Mouse (Mus musculus): ENCODE results near the gene Rnf223. TPM values are rescaled to one million over a fixed set of nuclear protein-coding genes. Genes with fewer than 3 reads are reported as not detected.

Gene Rnf223
- total and polyA plus RNA-seq, 2 experiments from 2014 or later: 0.31 to 0.73 TPM

DNA sequence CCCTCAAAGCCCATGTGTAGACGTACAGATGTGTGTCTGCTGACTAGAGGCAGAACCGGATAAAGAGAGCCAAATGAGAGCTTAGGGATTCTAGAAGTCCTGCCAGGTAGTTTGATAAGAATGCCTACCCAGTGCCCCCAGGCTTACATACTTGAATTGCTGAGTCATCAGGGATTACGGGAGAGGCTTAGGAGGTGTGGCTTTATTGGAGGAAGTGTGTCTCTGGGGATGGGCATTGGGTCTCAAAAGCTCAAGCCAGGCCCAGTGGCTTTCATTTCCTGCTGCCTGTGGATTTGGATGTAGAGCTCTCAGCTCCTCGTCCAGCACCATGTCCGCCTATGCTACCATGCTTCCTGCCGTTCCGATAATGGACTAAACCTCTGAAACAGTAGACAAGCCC is 3.5 kb upstream of the Rnf223 start:
- H3K9me3 ChIP-seq (ENCODE audit: low read length): no peaks in the 10 kb centered on the region
- H3K4me3 ChIP-seq (ENCODE audit: low read length): no peak overlapping the region
- 89% methylated on average over 7 of the region's 7 CpGs for WGBS
- H3K4me2 ChIP-seq (ENCODE audit: low read depth, low read length): no peak overlapping the region
- no peaks in the 10 kb centered on the region for H3K4me1 ChIP-seq (ENCODE audit: insufficient read depth, low read length)
- no peaks in the 10 kb centered on the region for H3K27me3 ChIP-seq (ENCODE audit: insufficient read depth, low read length)
- H3K36me3 ChIP-seq (ENCODE audit: insufficient read depth, low read length): peaks cover 41% of the 10 kb centered on the region
- no peak for ATAC-seq
- TF ChIP-seq CTCF (IDR thresholded peaks at IDR 0.05; ENCODE audit: low read depth): no peak
- no peak overlapping the region for H3K9ac ChIP-seq (replicated peaks; ENCODE audit: low read length)
- DNase-seq (ENCODE audit: low spot score): no peak
- no peak overlapping the region for H3K27ac ChIP-seq

DNA sequence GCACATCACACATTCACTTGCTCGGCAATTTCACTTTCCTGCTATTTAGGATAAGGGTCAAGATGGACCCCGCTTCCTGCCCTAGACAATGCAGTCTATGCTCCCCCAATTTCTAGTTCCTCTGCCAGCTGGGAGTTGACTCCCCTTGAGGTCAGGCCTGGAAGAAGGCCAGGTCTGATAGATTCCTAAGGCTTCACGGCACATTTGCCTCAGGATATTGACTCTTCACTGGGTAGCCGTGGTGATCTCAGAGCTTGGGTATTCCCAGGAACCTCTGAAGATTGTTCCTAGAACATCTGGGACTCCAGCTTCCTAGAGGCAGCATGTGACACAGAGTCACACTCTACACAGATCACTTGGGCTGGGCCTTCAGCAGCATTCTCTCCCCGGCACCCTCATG is 1.6 kb upstream of the Rnf223 start:
- Histone ChIP-seq H3K27ac (no peak overlapping the region), H3K4me1 (ENCODE audit: insufficient read depth, low read length) (no peaks in the 10 kb centered on the region), H3K36me3 (ENCODE audit: insufficient read depth, low read length) (peaks cover 32% of the 10 kb centered on the region), H3K4me2 (ENCODE audit: low read depth, low read length) (no peak overlapping the region), H3K9me3 (ENCODE audit: low read length) (no peaks in the 10 kb centered on the region), H3K27me3 (ENCODE audit: insufficient read depth, low read length) (no peaks in the 10 kb centered on the region), H3K4me3 (ENCODE audit: low read length) (no peak overlapping the region), H3K9ac (replicated peaks; ENCODE audit: low read length) (no peak overlapping the region)
- 83% methylated on average over 5 of the region's 5 CpGs for WGBS
- ATAC-seq (no peak), DNase-seq (ENCODE audit: low spot score) (no peak)
- no peak for TF ChIP-seq CTCF (IDR thresholded peaks at IDR 0.05; ENCODE audit: low read depth)

DNA sequence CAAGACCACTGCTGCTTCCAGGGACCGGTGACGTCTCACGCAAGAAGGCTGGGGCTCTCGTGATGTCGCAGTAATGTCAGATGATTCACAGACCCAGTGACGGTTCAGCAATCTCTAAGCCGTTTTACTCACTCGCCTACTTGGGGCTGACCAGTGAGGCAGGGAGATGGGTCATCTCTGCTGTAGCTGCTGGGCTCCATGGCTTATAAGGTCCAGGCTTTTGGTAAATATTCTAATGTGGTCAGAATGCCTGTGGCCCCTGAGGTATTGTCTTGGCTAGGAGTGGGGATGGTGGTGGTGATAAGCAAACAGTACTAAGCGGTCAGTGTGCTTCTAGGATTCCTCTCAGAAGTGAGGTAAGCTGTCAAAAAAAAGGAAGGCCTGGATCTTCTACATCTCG is 627 bp downstream of the Rnf223 start:
- no peaks in the 10 kb centered on the region for H3K27me3 ChIP-seq (ENCODE audit: insufficient read depth, low read length)
- H3K9ac ChIP-seq (replicated peaks; ENCODE audit: low read length): no peak overlapping the region
- WGBS: 90% methylated on average over 10 of the region's 10 CpGs
- no peak overlapping the region for H3K4me3 ChIP-seq (ENCODE audit: low read length)
- H3K4me1 ChIP-seq (ENCODE audit: insufficient read depth, low read length): no peaks in the 10 kb centered on the region
- ATAC-seq: no peak
- DNase-seq (ENCODE audit: low spot score): no peak
- no peaks in the 10 kb centered on the region for H3K9me3 ChIP-seq (ENCODE audit: low read length)
- peaks cover 12% of the 10 kb centered on the region; the same call in 1 of the 2 replicates for H3K36me3 ChIP-seq (ENCODE audit: insufficient read depth, low read length)
- H3K4me2 ChIP-seq (ENCODE audit: low read depth, low read length): no peak overlapping the region
- no peak overlapping the region for H3K27ac ChIP-seq
- TF ChIP-seq CTCF (IDR thresholded peaks at IDR 0.05; ENCODE audit: low read depth): no peak

DNA sequence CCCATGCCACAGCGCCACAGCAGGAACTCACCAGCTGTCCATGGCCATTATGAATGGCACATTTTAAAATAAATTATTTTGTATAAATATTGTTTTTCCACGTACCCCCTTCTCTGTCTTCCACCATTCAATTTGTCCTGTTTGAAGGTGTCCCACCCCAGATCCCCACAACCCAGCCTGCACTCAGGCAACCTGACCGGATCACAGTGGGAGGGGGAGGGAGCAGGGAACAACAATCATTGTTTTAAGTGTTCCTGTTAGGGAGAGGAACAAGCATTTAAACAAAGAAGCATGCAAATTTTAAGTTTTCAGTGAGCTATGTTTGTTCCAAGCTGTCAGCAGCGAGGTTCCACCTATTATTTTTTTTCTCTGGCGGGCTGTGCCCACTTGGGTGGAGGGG is 3.0 kb downstream of the Rnf223 start:
- no peak for TF ChIP-seq CTCF (IDR thresholded peaks at IDR 0.05; ENCODE audit: low read depth)
- no peak overlapping the region for H3K9ac ChIP-seq (replicated peaks; ENCODE audit: low read length)
- no peak overlapping the region for H3K27ac ChIP-seq
- no peak overlapping the region for H3K4me3 ChIP-seq (ENCODE audit: low read length)
- H3K4me1 ChIP-seq (ENCODE audit: insufficient read depth, low read length): no peaks in the 10 kb centered on the region
- no peak overlapping the region for H3K4me2 ChIP-seq (ENCODE audit: low read depth, low read length)
- WGBS: 48% methylated on average over 5 of the region's 5 CpGs
- ATAC-seq: no peak
- no peaks in the 10 kb centered on the region for H3K9me3 ChIP-seq (ENCODE audit: low read length)
- no peaks in the 10 kb centered on the region for H3K27me3 ChIP-seq (ENCODE audit: insufficient read depth, low read length)
- H3K36me3 ChIP-seq (ENCODE audit: insufficient read depth, low read length): no peaks in the 10 kb centered on the region
- no peak for DNase-seq (ENCODE audit: low spot score)

DNA sequence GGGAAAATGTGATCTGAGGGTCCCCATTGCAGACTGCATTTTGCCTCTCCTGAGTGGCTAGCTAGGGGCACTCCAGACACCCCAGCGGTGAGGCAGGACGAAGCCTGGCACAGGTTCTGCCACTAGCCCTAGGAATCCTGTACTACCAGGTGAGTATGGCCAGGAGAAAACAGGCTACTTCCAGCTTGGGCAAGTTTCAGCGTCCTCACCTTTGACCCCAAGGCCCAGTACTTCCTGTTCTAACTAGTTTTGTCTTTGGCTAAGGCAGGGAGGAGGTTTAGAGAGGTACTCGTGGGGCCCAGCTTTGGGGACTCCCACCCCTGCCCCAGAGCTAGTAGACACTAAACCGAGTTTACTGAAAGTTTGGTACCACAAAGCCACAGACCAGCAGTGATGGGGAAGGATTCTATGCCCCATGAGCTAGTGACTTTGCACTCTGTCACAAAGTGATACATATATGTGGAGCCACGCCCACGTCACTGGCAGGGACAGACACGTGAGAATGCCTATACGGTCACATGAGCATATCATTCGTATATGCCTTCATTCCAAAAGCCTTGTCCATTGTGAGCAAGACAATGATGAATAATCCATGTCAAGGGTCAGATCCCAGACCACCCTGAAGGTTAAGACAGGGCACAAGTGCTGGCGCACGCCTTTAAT is 3.8 kb downstream of the Rnf223 start:
- Histone ChIP-seq H3K9ac (replicated peaks; ENCODE audit: low read length) (no peak overlapping the region), H3K36me3 (ENCODE audit: insufficient read depth, low read length) (no peaks in the 10 kb centered on the region), H3K27ac (no peak overlapping the region), H3K4me1 (ENCODE audit: insufficient read depth, low read length) (no peaks in the 10 kb centered on the region), H3K27me3 (ENCODE audit: insufficient read depth, low read length) (no peaks in the 10 kb centered on the region), H3K9me3 (ENCODE audit: low read length) (no peaks in the 10 kb centered on the region), H3K4me2 (ENCODE audit: low read depth, low read length) (no peak overlapping the region), H3K4me3 (ENCODE audit: low read length) (no peak overlapping the region)
- TF ChIP-seq CTCF (IDR thresholded peaks at IDR 0.05; ENCODE audit: low read depth): no peak
- DNase-seq (ENCODE audit: low spot score) (no peak), ATAC-seq (no peak)
- 75% methylated on average over 12 of the region's 12 CpGs for WGBS

DNA sequence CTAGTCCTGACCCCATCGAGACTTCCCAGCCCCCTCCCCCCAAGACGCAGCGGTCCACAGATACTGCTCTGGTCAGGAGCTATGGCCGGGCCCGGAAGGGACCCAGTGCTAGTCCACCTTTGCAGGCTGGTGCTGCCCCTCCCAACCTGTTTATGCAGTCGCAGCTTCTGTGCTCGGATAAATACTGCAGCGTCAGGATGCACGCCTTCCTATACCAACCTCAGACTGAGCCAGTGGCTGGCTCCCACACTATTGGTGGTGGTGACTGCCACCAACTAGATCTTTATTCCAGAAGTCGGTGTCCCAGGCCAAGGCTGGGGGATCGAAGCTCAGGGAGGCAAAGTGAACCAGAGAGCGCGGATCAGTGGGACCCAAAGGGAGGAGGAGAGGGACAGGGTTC is 4.8 kb downstream of the Rnf223 start:
- TF ChIP-seq CTCF (IDR thresholded peaks at IDR 0.05; ENCODE audit: low read depth): no peak
- H3K27me3 ChIP-seq (ENCODE audit: insufficient read depth, low read length): no peaks in the 10 kb centered on the region
- H3K36me3 ChIP-seq (ENCODE audit: insufficient read depth, low read length): no peaks in the 10 kb centered on the region
- DNase-seq (ENCODE audit: low spot score) (no peak), ATAC-seq (no peak)
- H3K4me1 ChIP-seq (ENCODE audit: insufficient read depth, low read length): no peaks in the 10 kb centered on the region
- H3K9me3 ChIP-seq (ENCODE audit: low read length): no peaks in the 10 kb centered on the region
- no peak overlapping the region for H3K4me3 ChIP-seq (ENCODE audit: low read length)
- H3K27ac ChIP-seq: no peak overlapping the region
- no peak overlapping the region for H3K4me2 ChIP-seq (ENCODE audit: low read depth, low read length)
- no peak overlapping the region for H3K9ac ChIP-seq (replicated peaks; ENCODE audit: low read length)
- WGBS: 89% methylated on average over 13 of the region's 13 CpGs

DNA sequence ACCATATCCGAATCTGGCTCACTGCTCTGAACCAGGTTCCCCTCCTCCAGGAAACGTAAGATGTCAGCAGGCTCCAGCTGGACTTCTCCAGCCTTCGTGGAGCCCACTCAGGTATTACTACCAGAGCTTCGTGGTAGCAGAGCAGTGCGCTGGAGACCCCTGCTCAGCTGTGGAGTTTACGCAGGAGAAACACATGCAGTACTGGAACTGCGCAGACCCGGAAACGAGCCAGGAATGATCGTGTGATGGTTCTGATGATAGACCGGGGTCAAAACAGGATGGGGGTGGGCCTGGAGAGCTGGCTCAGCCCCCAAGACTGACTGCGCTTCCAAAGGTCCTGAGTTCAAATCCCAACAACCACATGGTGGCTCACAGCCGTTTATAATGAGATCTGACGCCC is 5.5 kb downstream of the Rnf223 start:
- Histone ChIP-seq H3K27me3 (ENCODE audit: insufficient read depth, low read length) (no peaks in the 10 kb centered on the region), H3K9me3 (ENCODE audit: low read length) (no peaks in the 10 kb centered on the region), H3K4me3 (ENCODE audit: low read length) (no peak overlapping the region), H3K4me2 (ENCODE audit: low read depth, low read length) (no peak overlapping the region), H3K4me1 (ENCODE audit: insufficient read depth, low read length) (no peaks in the 10 kb centered on the region), H3K9ac (replicated peaks; ENCODE audit: low read length) (no peak overlapping the region), H3K36me3 (ENCODE audit: insufficient read depth, low read length) (no peaks in the 10 kb centered on the region), H3K27ac (no peak overlapping the region)
- TF ChIP-seq CTCF (IDR thresholded peaks at IDR 0.05; ENCODE audit: low read depth): no peak
- ATAC-seq (no peak), DNase-seq (ENCODE audit: low spot score) (no peak)
- WGBS: 94% methylated on average over 14 of the region's 14 CpGs
